Mouse (Mus musculus): ENCODE data around the gene Pcsk5. TPM values are rescaled to one million over a fixed set of nuclear protein-coding genes. Genes with fewer than 3 reads are reported as not detected.

Pcsk5 gene
- polyA plus RNA-seq, 1 experiment, result 5.0 TPM

DNA sequence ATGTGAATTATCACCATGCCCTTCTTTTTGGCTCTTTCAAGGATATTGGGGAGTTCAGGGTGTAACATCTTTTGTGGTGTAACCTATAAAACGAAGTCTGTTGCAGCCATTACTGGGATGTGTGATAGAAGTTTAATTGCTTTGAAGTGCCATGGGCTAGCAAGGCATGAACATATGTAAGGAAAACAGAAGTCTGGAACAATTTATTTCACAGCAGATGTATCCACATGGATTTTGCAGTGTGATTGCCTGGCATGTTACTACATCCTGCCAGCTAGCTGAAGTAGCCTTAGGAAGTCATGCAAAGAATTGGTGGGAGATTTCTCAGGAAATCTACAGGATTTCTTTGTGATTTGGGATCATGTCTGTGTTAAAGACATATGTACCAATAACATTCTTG, 230.9 kb downstream of the Pcsk5 start:
- TF ChIP-seq CTCF (IDR thresholded peaks at IDR 0.05; ENCODE audit: extremely low read depth, insufficient read depth, low read length), result no peak
- Histone ChIP-seq H3K4me1 (ENCODE audit: control insufficient read depth, insufficient read depth, low read length) (no peaks in the 10 kb centered on the region), H3K4me3 (ENCODE audit: insufficient read depth, low read length) (no peak overlapping the region), H3K27ac (ENCODE audit: insufficient read depth, low read length) (no peak overlapping the region)

GRCm38 (mm10) chr19:17606093-17606492, 231.3 kb downstream of the Pcsk5 start:
- Histone ChIP-seq H3K4me1 (ENCODE audit: control insufficient read depth, insufficient read depth, low read length) (no peaks in the 10 kb centered on the region), H3K4me3 (ENCODE audit: insufficient read depth, low read length) (no peak overlapping the region), H3K27ac (ENCODE audit: insufficient read depth, low read length) (no peak overlapping the region)
- TF ChIP-seq CTCF (IDR thresholded peaks at IDR 0.05; ENCODE audit: extremely low read depth, insufficient read depth, low read length) (no peak), POLR2A (IDR thresholded peaks at IDR 0.05; ENCODE audit: extremely low read depth, insufficient read depth, low read length) (no peak)

- Histone ChIP-seq H3K4me1 (ENCODE audit: control insufficient read depth, insufficient read depth, low read length) (no peaks in the 10 kb centered on the region), H3K27ac (ENCODE audit: insufficient read depth, low read length) (no peak overlapping the region), H3K4me3 (ENCODE audit: insufficient read depth, low read length) (no peak overlapping the region)
- no peak for TF ChIP-seq CTCF (IDR thresholded peaks at IDR 0.05; ENCODE audit: extremely low read depth, insufficient read depth, low read length)
Observed at GRCm38 (mm10) chr19:17603322-17603721, 234.1 kb downstream of the Pcsk5 start.

DNA sequence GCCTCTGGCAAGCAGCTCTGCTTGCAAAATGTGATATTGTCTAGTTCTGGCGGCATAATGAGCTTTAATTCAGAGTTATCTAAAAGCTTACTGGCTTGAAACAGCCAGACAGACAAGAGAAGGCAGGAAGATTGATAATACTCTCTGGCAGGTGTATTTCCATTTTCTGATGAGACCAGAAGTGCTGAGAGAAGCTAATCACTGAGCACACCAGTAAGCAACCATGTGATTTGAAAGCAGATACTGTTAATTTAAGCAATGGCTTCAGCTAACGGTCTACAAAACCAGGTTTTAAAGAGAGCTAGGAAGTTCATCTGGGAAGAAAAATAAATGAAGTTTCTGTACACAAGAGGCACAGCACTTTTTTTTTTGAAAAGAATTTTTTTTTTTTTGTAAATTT, 237.1 kb downstream of the Pcsk5 start:
- H3K27ac ChIP-seq (ENCODE audit: insufficient read depth, low read length), result no peak overlapping the region
- no peaks in the 10 kb centered on the region for H3K4me1 ChIP-seq (ENCODE audit: control insufficient read depth, insufficient read depth, low read length)
- TF ChIP-seq POLR2A (IDR thresholded peaks at IDR 0.05; ENCODE audit: extremely low read depth, insufficient read depth, low read length), result no peak
- no peak for TF ChIP-seq CTCF (IDR thresholded peaks at IDR 0.05; ENCODE audit: extremely low read depth, insufficient read depth, low read length)
- no peak overlapping the region for H3K4me3 ChIP-seq (ENCODE audit: insufficient read depth, low read length)

DNA sequence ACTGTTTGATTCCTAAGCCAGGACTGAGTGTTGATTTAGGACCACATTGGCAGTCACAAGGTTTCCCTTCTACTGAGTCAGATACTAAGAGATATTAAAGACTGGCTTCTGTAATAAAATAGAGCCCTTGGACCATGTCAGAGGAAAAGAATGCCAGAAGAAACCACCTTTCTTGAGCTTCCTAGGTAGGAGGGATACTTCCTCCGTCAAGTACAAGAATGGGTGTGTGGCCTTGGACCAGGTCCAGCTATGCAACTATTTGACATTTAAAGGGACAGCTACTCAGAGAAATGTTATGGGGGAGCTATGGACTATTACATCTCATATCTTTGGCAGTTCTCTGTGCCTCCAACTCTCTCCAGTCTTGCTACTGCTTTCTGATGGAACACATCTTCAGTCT, 244.6 kb downstream of the Pcsk5 start:
- Histone ChIP-seq H3K4me3 (ENCODE audit: insufficient read depth, low read length) (no peak overlapping the region), H3K4me1 (ENCODE audit: control insufficient read depth, insufficient read depth, low read length) (no peaks in the 10 kb centered on the region), H3K27ac (ENCODE audit: insufficient read depth, low read length) (no peak overlapping the region)
- TF ChIP-seq POLR2A (IDR thresholded peaks at IDR 0.05; ENCODE audit: extremely low read depth, insufficient read depth, low read length), result no peak
- TF ChIP-seq CTCF (IDR thresholded peaks at IDR 0.05; ENCODE audit: extremely low read depth, insufficient read depth, low read length), result no peak

DNA sequence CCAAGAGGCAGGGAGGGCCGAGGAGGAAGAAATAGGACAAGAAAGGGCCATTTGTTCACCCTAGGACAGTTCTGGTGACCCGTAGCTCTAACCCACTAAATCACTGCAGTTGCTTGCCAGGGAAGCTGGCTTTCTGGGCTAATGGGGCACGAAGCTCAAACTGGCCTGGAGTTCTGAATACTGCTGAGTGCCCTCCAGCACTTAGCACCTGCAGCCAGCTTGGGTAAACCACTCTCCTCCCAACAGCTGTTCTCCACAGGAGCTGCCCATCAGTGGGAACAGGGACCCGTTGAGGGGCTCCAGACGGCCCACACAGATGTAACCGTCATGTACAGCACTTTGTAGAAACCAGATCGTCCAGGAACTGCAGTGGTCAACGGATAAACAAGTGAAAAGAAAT, 246.1 kb downstream of the Pcsk5 start:
- no peaks in the 10 kb centered on the region for H3K4me1 ChIP-seq (ENCODE audit: control insufficient read depth, insufficient read depth, low read length)
- TF ChIP-seq POLR2A (IDR thresholded peaks at IDR 0.05; ENCODE audit: extremely low read depth, insufficient read depth, low read length), result no peak
- TF ChIP-seq CTCF (IDR thresholded peaks at IDR 0.05; ENCODE audit: extremely low read depth, insufficient read depth, low read length), result no peak
- H3K4me3 ChIP-seq (ENCODE audit: insufficient read depth, low read length), result no peak overlapping the region
- H3K27ac ChIP-seq (ENCODE audit: insufficient read depth, low read length), result no peak overlapping the region

DNA sequence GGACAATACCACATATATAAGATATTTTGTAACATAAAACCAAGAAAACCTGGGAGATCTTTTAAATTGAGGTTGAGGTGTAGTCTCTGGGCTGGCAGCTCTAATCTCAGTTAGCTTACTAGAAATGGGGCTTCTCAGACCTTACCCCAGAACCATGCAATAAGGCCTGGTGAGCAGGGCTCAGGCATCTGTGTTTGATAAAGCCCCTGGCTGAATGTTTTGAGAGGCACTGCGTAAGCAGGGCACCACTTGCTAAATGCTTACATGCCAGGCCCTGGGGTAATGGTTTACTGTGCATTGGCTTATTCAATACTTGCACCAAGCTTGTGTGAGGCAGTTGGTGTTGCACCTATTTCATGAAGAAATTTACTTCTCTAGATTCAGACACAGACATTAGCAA, 247.1 kb downstream of the Pcsk5 start:
- Histone ChIP-seq H3K27ac (ENCODE audit: insufficient read depth, low read length) (no peak overlapping the region), H3K4me1 (ENCODE audit: control insufficient read depth, insufficient read depth, low read length) (no peaks in the 10 kb centered on the region), H3K4me3 (ENCODE audit: insufficient read depth, low read length) (no peak overlapping the region)
- TF ChIP-seq CTCF (IDR thresholded peaks at IDR 0.05; ENCODE audit: extremely low read depth, insufficient read depth, low read length), result no peak
- TF ChIP-seq POLR2A (IDR thresholded peaks at IDR 0.05; ENCODE audit: extremely low read depth, insufficient read depth, low read length), result no peak

DNA sequence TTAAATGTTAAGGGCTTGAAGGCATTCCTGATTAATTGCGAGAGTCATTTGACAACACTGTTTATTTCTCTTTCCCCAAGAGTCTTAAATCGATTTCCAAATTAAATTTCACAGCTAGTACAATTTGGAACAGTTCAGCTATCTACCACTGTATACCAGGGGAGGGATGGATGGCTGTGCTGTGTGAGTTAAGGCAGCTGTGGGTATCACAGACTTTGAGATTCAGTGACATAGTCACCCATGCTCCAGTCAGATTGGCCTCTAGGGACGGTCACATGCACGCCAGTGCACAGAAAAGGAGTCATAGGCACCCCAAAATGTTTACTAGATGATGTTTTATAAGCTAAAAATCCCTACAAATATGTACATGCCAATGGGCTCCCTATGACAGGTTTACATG, 260.0 kb downstream of the Pcsk5 start:
- Histone ChIP-seq H3K27ac (ENCODE audit: insufficient read depth, low read length) (no peak overlapping the region), H3K4me1 (ENCODE audit: control insufficient read depth, insufficient read depth, low read length) (no peaks in the 10 kb centered on the region), H3K4me3 (ENCODE audit: insufficient read depth, low read length) (no peak overlapping the region)
- TF ChIP-seq POLR2A (IDR thresholded peaks at IDR 0.05; ENCODE audit: extremely low read depth, insufficient read depth, low read length) (no peak), CTCF (IDR thresholded peaks at IDR 0.05; ENCODE audit: extremely low read depth, insufficient read depth, low read length) (no peak)

DNA sequence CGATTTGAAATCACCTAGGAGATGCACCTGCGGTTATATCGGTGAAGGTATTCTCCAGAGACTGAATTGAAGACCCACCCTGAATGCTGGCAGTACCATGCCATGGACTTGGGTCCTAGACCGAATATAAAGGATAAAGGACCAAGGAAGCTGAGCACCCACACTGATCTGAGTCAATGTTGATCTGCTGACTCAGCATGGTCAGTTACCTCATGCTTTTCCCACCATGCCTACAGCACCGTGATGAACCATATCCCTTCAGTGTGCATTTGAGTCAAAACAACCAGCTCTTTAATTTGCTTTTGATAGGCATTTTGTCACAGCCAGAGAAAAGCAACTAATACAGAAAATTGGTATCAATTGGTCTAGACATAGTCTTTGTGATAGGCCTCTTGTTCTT, 262.9 kb downstream of the Pcsk5 start:
- TF ChIP-seq CTCF (IDR thresholded peaks at IDR 0.05; ENCODE audit: extremely low read depth, insufficient read depth, low read length), result no peak
- no peak for TF ChIP-seq POLR2A (IDR thresholded peaks at IDR 0.05; ENCODE audit: extremely low read depth, insufficient read depth, low read length)
- H3K4me1 ChIP-seq (ENCODE audit: control insufficient read depth, insufficient read depth, low read length), result no peaks in the 10 kb centered on the region
- no peak overlapping the region for H3K27ac ChIP-seq (ENCODE audit: insufficient read depth, low read length)
- H3K4me3 ChIP-seq (ENCODE audit: insufficient read depth, low read length), result no peak overlapping the region

DNA sequence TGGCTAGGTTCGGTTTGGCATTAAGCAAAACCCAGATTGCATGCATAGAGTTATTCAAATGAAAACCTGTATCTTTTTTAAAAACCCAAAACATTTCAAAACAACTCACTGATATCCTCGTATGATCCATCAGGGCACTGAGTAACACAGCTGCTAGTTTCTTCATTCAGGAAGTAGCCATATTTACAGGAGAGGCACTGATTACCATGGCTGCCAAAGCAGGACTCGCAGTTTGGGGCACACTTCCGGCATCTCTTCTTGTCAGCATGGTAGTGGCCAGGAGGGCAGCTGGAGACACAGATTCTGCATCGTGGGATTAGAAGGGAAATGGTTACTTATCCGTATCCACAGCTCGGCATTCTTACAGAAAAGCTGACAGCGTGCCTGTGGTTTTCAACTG, 265.1 kb downstream of the Pcsk5 start:
- no peak for TF ChIP-seq CTCF (IDR thresholded peaks at IDR 0.05; ENCODE audit: extremely low read depth, insufficient read depth, low read length)
- TF ChIP-seq POLR2A (IDR thresholded peaks at IDR 0.05; ENCODE audit: extremely low read depth, insufficient read depth, low read length), result no peak
- Histone ChIP-seq H3K4me3 (ENCODE audit: insufficient read depth, low read length) (no peak overlapping the region), H3K27ac (ENCODE audit: insufficient read depth, low read length) (no peak overlapping the region), H3K4me1 (ENCODE audit: control insufficient read depth, insufficient read depth, low read length) (no peaks in the 10 kb centered on the region)

- H3K27ac ChIP-seq (ENCODE audit: insufficient read depth, low read length), result no peak overlapping the region
- no peak for TF ChIP-seq POLR2A (IDR thresholded peaks at IDR 0.05; ENCODE audit: extremely low read depth, insufficient read depth, low read length)
- no peak for TF ChIP-seq CTCF (IDR thresholded peaks at IDR 0.05; ENCODE audit: extremely low read depth, insufficient read depth, low read length)
- no peak overlapping the region for H3K4me3 ChIP-seq (ENCODE audit: insufficient read depth, low read length)
- no peaks in the 10 kb centered on the region for H3K4me1 ChIP-seq (ENCODE audit: control insufficient read depth, insufficient read depth, low read length)
Observed at GRCm38 (mm10) chr19:17570936-17571335, 266.5 kb downstream of the Pcsk5 start.

All from cortical plate, adult 2 months (tissue).